Mouse (Mus musculus) thymus, postnatal 0 days (tissue): ENCODE measurements around the gene Mvp. TPM values are rescaled to one million over a fixed set of nuclear protein-coding genes. Genes with fewer than 3 reads are reported as not detected.
A peak's percentile ranks its signal among the peaks of the same experiment; 100 is the strongest.

ENCODE experiments used
- DNase-seq: peaks from one replicate; pipeline ENCODE4 v3.0.0-alpha.2; 2015; ENCODE audit warnings: low spot score
- polyA plus RNA-seq: library from polyadenylated mRNA; unstranded; fragments of >200 nt; fragmentation: Nextera tagmentation; extraction: Ambion mirVana; gene quantifications from 2 replicates; pipeline ENCODE4 v1.2.1, GENCODE M21; 2015

Gene Mvp
- polyA plus RNA-seq: 29.8 and 32.5 TPM in 2 replicates

GRCm38 (mm10) chr7:127014320-127014719 lies at the start of gene Mvp:
Mvp (minus strand) TSS chr7:127014621.
- DNase-seq: peak; percentile 59

- DNase-seq: peak; percentile 15
Measured at GRCm38 (mm10) chr7:127055026-127055585, 40.7 kb upstream of the Mvp start.

GRCm38 (mm10) chr7:127041851-127042672 lies 27.6 kb upstream of the Mvp start, which contains the start of gene Kif22:
Kif22 (minus strand) TSS chr7:127042471.
- DNase-seq: peak; percentile 87

GRCm38 (mm10) chr7:127031244-127031643 lies 16.8 kb upstream of the Mvp start:
- no peak for DNase-seq

- DNase-seq: no peak
Measured at GRCm38 (mm10) chr7:127030172-127030571, 15.8 kb upstream of the Mvp start.

- DNase-seq: no peak
Measured at GRCm38 (mm10) chr7:127027885-127028284, 13.5 kb upstream of the Mvp start.

DNA sequence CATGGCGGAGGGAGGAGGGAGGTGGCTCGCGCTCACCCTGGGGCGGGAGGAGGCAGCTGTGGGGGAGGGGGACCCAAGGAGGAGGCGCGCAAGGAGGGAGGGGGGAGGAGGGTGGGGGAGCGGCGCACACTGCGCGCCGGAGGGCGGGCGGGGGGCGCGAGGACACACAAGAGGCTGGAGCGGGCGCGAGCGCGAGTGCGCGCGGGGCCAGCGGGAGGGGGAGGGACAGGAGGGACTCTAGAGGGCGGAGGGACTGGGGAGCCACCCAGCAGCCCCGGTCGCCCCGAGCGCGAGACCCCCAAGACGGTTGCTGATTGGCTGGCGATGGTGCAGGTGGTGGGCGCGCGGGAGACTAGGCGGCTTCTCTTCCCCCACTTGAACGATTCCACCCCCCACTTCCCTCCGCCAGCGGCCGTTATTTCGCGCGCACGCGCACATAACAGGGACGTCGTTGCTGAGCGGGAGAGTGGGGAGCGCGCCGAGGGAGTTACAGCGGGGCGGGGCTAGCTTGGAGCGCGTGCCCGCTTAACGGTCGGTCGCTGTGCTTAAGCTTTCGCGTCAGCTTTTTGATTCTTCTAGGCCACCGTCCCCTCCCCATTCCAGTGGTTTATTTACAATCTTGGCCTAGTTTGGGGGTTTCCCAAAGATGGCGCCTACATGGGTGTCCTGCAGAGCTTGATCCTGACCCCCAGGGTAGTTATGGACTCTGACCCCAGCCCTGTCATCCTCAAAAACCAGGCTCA lies 12.7 kb upstream of the Mvp start, which contains the start of gene Maz:
TSS of gene Maz (minus strand) at position 54 of the 743 bp plus-strand sequence.
- peak; percentile 100 for DNase-seq

GRCm38 (mm10) chr7:127026616-127026983 lies 12.2 kb upstream of the Mvp start:
- peak; percentile 91 for DNase-seq

GRCm38 (mm10) chr7:127026161-127026600 lies 11.8 kb upstream of the Mvp start:
- DNase-seq: peak; percentile 73

- peak; percentile 54 for DNase-seq
Measured at GRCm38 (mm10) chr7:127025556-127026160, 11.2 kb upstream of the Mvp start.

DNA sequence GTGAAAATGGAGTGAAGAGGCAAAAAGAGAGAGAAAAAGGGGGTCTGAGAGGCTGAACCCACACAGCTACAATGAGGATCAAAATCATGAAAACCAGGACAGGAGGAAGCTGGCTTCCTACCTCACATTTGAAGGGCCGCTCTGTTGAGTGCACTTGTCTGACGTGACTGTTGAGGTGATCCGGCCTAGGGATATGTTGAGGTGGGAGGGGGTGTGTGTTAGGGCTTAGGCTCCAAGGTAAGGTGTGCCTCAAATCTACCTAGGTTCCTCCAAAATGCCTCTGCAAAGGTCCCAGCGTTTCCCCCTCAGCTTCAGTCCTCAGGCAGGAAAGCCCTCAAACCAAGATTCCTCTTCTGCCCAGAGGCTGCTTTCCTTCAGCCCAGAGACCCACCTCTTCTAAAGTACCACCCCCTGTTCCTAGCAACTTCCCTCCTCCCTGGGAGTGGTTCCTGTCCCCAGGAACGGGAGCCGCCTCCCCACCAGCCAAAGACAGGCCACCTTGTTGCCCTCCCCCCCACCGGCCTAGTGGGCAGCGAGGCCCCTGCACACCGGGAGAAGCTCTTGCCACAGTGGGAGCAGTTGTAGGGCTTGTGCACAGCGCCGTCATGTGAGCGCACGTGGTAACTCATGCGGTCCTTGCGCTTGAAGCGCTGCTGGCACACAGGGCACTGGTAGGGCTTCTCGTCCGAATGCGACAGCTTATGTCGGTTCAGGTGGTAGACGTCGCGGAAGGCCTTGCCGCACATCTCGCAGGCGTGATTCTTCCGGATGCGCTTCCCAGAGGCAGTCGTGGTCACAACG lies 10.5 kb upstream of the Mvp start:
- DNase-seq: peak; percentile 89

- DNase-seq: peak; percentile 81
Measured at GRCm38 (mm10) chr7:127023896-127024690, 9.7 kb upstream of the Mvp start.

DNA sequence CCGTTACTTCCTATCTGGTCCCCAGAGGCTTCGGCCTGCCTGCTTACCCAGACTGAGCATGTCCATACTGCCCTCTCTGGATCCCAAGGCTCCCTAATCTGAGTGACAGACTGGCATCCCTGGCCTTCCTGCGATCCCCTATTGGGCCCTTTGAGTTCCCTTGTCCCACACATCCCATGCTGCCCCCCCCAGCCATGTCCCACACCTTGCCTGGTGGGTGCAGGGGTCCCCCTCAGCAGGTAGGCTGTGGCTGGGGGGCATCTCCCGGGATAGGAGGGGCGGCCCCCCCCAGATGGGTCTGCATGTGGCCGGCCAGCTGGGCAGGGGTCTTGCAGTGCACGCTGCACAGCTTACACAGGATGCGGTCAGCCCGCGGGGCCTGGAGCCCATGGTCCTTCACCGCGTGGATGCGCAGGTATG lies 8.9 kb upstream of the Mvp start:
- no peak for DNase-seq

DNA sequence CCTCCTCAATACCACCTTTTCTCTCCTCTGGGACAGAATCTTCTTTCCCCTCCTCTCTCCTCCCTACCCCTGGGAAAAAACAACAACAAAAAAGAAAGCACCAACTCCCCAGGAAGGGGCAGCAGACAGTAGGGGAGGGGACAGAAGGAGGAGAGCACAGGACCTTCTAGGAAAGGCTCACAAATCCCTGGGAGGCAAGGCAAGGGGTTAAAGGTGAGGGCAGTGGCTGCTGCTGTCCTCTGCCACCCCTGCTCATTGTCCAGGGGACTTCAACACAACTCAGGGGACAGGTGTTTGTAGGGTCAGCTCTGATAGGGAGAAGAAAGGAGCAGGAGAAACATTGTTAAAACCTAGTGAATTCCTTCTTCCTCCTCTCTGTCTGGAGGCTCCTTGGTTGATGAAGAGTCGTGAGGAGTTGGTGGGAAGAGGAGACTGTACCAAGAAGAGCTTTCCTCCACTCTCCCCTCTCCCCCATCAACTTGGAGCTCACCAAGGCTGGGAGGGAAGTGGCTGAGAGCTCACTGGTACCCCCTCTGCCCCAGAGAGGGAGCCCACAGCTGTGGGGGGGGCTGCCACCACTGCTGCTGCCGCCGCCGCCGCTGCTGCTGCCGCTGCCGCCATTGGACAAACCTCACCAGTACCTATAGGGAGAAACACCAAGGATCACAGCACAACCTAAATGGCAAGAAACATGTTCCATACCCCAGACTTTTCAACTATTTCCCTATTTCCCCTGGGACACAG lies 8.3 kb upstream of the Mvp start:
- DNase-seq: no peak

GRCm38 (mm10) chr7:127021563-127022527 lies 7.4 kb upstream of the Mvp start:
- peak; percentile 26 for DNase-seq

GRCm38 (mm10) chr7:127020901-127021562 lies 6.6 kb upstream of the Mvp start, which contains the start of the genes Gm42742 and Prrt2:
Gm42742 (minus strand) TSS chr7:127021097.
Prrt2 (minus strand) TSS chr7:127021211.
- DNase-seq: peak; percentile 70

DNA sequence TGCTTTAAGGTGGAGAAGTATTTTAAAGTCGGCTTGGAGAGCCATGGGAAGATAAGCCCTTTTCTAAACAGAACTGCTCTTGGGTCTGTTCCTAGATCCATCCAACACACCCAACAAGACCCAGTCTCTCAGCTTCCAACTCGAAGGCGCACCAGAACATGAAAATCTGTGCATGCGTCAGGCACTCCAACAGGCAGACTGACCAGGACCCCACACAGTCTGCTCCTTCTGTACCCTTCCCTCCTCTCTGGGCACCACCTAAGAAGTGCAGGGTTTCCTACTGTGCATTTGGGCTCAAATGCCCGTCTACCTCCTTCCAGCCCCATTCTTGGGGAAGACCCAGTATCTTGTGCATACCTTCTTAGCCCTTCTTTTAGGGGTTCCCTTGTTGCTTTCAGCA lies 6.1 kb upstream of the Mvp start:
- no peak for DNase-seq
